Mouse (Mus musculus) cortical plate, adult 2 months (tissue): ENCODE results near the gene Sectm1b.

Experiments
- CTCF ChIP-seq: fragments of 200-500 bp; IDR thresholded peaks from 2 replicates; pipeline ENCODE4 v1.5.1; 2011; ENCODE audit warnings: mild to moderate bottlenecking, control low read depth, low read length; ENCODE audit not compliant: insufficient read depth; ENCODE audit errors: extremely low read depth
- POLR2A ChIP-seq: fragments of 200-500 bp; IDR thresholded peaks from 2 replicates; pipeline ENCODE4 v1.6.1; 2011; ENCODE audit warnings: mild to moderate bottlenecking, low read length, control low read depth; ENCODE audit not compliant: insufficient read depth; ENCODE audit errors: extremely low read depth

DNA sequence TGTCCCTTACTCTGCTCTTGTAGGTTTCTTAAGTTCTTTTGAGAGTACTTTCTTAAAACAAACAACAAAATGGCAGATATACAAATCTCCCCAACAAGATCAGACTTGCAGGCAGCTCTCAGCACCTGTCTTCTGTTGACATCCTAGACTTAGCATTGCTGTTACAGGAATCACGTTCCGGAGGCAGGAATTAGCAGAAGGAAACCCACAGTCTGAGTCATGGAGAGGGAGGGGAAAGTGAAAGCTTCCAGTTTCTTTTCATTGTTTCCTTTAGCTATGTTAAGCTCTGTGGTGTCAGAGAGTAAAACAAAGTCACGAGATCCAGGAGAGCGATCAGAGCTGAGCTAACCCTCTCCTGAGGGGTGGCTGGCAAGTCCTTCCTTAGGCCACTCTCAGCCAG is 27.6 kb upstream of the Sectm1b start:
- no peak for TF ChIP-seq POLR2A
- TF ChIP-seq CTCF = no peak
